Mouse (Mus musculus) hindbrain, embryonic 11.5 days (tissue): ENCODE measurements around the gene Arhgap18. TPM values are rescaled to one million over a fixed set of nuclear protein-coding genes. Genes with fewer than 3 reads are reported as not detected.

Source experiments
- ATAC-seq: fragments of 200-750 bp; cut with Nextera tagmentation; 2 replicates; pipeline ENCODE4 v1.8.0; 2017; ENCODE audit warnings: mild to moderate bottlenecking, moderate TSS enrichment, moderate library complexity; ENCODE audit not compliant: low FRiP score
- DNase-seq: peaks from one replicate; pipeline ENCODE4 v3.0.0-alpha.2; 2015; ENCODE audit warnings: low spot score
- H3K27ac ChIP-seq: fragments of 300-500 bp; sonication (generic); 2 replicates; pipeline ENCODE4 v1.5.1; 2014; ENCODE audit warnings: mild to moderate bottlenecking, low read depth, low read length
- H3K27me3 ChIP-seq: fragments of 300-500 bp; sonication (generic); 2 replicates; pipeline ENCODE4 v1.6.1; 2014; ENCODE audit warnings: mild to moderate bottlenecking, low read length, moderate library complexity, mixed read lengths; ENCODE audit not compliant: control insufficient read depth, insufficient read depth
- H3K36me3 ChIP-seq: fragments of 300-500 bp; sonication (generic); 2 replicates; pipeline ENCODE4 v1.6.1; 2014; ENCODE audit warnings: mild to moderate bottlenecking, low read length, moderate library complexity, mixed read lengths; ENCODE audit not compliant: control insufficient read depth, insufficient read depth
- H3K4me1 ChIP-seq: fragments of 300-500 bp; sonication (generic); replicated peaks from 2 replicates; pipeline ENCODE4 v1.6.1; 2014; ENCODE audit warnings: low read length, mixed read lengths; ENCODE audit not compliant: control insufficient read depth, insufficient read depth
- H3K4me2 ChIP-seq: fragments of 300-500 bp; sonication (generic); replicated peaks from 2 replicates; pipeline ENCODE4 v1.6.1; 2014; ENCODE audit warnings: mild to moderate bottlenecking, low read depth, low read length
- H3K4me3 ChIP-seq: fragments of 300-500 bp; sonication (generic); 2 replicates; pipeline ENCODE4 v1.5.1; 2014; ENCODE audit warnings: low read depth, low read length
- H3K9ac ChIP-seq: fragments of 300-500 bp; sonication (generic); 2 replicates; pipeline ENCODE4 v1.6.1; 2014; ENCODE audit warnings: low read depth, low read length
- H3K9me3 ChIP-seq: fragments of 300-500 bp; sonication (generic); 2 replicates; pipeline ENCODE4 v1.6.1; 2016; ENCODE audit warnings: low read length; ENCODE audit not compliant: control insufficient read depth
- WGBS: fragments of 180-500 bp; shearing (Covaris S2); extraction: QIAGEN DNeasy Blood & Tissue Kit; methylation state at CpG from one replicate; pipeline ENCODE4 v1.1.7; 2014; 5-methylcytosine and 5-hydroxymethylcytosine counted together
- polyA plus RNA-seq: library from polyadenylated mRNA; unstranded; fragments of >200 nt; fragmentation: Nextera tagmentation; extraction: Ambion mirVana; gene quantifications from 2 replicates; pipeline ENCODE4 v1.2.1, GENCODE M21; 2014

The Arhgap18 gene
- polyA plus RNA-seq, 1 experiment from 2014 or later = 12.9 TPM

- Histone ChIP-seq H3K36me3 (no peaks in the 10 kb centered on the region), H3K27ac (no peak overlapping the region), H3K4me2 (no peak overlapping the region), H3K9ac (no peak overlapping the region), H3K4me3 (no peak overlapping the region), H3K27me3 (no peaks in the 10 kb centered on the region), H3K4me1 (no peaks in the 10 kb centered on the region), H3K9me3 (no peaks in the 10 kb centered on the region)
- no peak for ATAC-seq
- no peak for DNase-seq
- WGBS = 93% methylated on average over 6 of the region's 6 CpGs
Observed at GRCm38 (mm10) chr10:26754006-26754405, 785 bp downstream of the Arhgap18 start.

- no peaks in the 10 kb centered on the region for H3K36me3 ChIP-seq
- DNase-seq = no peak
- no peak for ATAC-seq
- H3K4me1 ChIP-seq = no peaks in the 10 kb centered on the region
- H3K9me3 ChIP-seq = no peaks in the 10 kb centered on the region
- H3K4me2 ChIP-seq = no peak overlapping the region
- no peaks in the 10 kb centered on the region for H3K27me3 ChIP-seq
- no peak overlapping the region for H3K27ac ChIP-seq
- no peak overlapping the region for H3K4me3 ChIP-seq
- H3K9ac ChIP-seq = no peak overlapping the region
- 95% methylated on average over 2 of the region's 2 CpGs for WGBS
Observed at GRCm38 (mm10) chr10:26757231-26757630, 4.0 kb downstream of the Arhgap18 start.

- no peaks in the 10 kb centered on the region for H3K9me3 ChIP-seq
- ATAC-seq = no peak
- no peak for DNase-seq
- H3K4me2 ChIP-seq = no peak overlapping the region
- no peaks in the 10 kb centered on the region for H3K27me3 ChIP-seq
- no peak overlapping the region for H3K4me3 ChIP-seq
- H3K4me1 ChIP-seq = no peaks in the 10 kb centered on the region
- H3K36me3 ChIP-seq = no peaks in the 10 kb centered on the region
- no peak overlapping the region for H3K27ac ChIP-seq
- no peak overlapping the region for H3K9ac ChIP-seq
- WGBS = 57% methylated on average over 6 of the region's 6 CpGs
Observed at GRCm38 (mm10) chr10:26759469-26759868, 6.2 kb downstream of the Arhgap18 start.

GRCm38 (mm10) chr10:26761103-26761502, 7.9 kb downstream of the Arhgap18 start:
- no peak for ATAC-seq
- Histone ChIP-seq H3K4me3 (no peak overlapping the region), H3K4me1 (no peaks in the 10 kb centered on the region), H3K9me3 (no peaks in the 10 kb centered on the region), H3K27ac (no peak overlapping the region), H3K36me3 (no peaks in the 10 kb centered on the region), H3K27me3 (no peaks in the 10 kb centered on the region), H3K9ac (no peak overlapping the region), H3K4me2 (no peak overlapping the region)
- 91% methylated on average over 4 of the region's 4 CpGs for WGBS
- no peak for DNase-seq

- WGBS = 80% methylated on average over 9 of the region's 9 CpGs
- Histone ChIP-seq H3K27ac (no peak overlapping the region), H3K4me3 (no peak overlapping the region), H3K9me3 (no peaks in the 10 kb centered on the region), H3K9ac (no peak overlapping the region), H3K4me2 (no peak overlapping the region), H3K4me1 (no peaks in the 10 kb centered on the region), H3K36me3 (no peaks in the 10 kb centered on the region), H3K27me3 (no peaks in the 10 kb centered on the region)
- DNase-seq (no peak), ATAC-seq (no peak)
Observed at GRCm38 (mm10) chr10:26761991-26762903, 9.0 kb downstream of the Arhgap18 start.

- Histone ChIP-seq H3K4me1 (no peaks in the 10 kb centered on the region), H3K27me3 (no peaks in the 10 kb centered on the region), H3K36me3 (no peaks in the 10 kb centered on the region), H3K4me2 (no peak overlapping the region), H3K9me3 (no peaks in the 10 kb centered on the region), H3K27ac (no peak overlapping the region), H3K4me3 (no peak overlapping the region), H3K9ac (no peak overlapping the region)
- ATAC-seq (no peak), DNase-seq (no peak)
- 89% methylated on average over 3 of the region's 3 CpGs for WGBS
Observed at GRCm38 (mm10) chr10:26767196-26767595, 14.0 kb downstream of the Arhgap18 start.

- Histone ChIP-seq H3K36me3 (no peaks in the 10 kb centered on the region), H3K9ac (no peak overlapping the region), H3K4me1 (no peaks in the 10 kb centered on the region), H3K9me3 (no peaks in the 10 kb centered on the region), H3K4me3 (no peak overlapping the region), H3K27me3 (no peaks in the 10 kb centered on the region), H3K27ac (no peak overlapping the region), H3K4me2 (no peak overlapping the region)
- DNase-seq = no peak
- WGBS = 82% methylated on average over 2 of the region's 2 CpGs
- no peak for ATAC-seq
Observed at GRCm38 (mm10) chr10:26768943-26769342, 15.7 kb downstream of the Arhgap18 start.

- ATAC-seq (no peak), DNase-seq (no peak)
- Histone ChIP-seq H3K4me2 (no peak overlapping the region), H3K9me3 (no peaks in the 10 kb centered on the region), H3K4me1 (no peaks in the 10 kb centered on the region), H3K36me3 (no peaks in the 10 kb centered on the region), H3K27me3 (no peaks in the 10 kb centered on the region), H3K27ac (no peak overlapping the region), H3K4me3 (no peak overlapping the region), H3K9ac (no peak overlapping the region)
- WGBS = 85% methylated on average over 8 of the region's 8 CpGs
Observed at GRCm38 (mm10) chr10:26770035-26770434, 16.8 kb downstream of the Arhgap18 start.
